Mouse (Mus musculus) urinary bladder, adult 2 months (tissue): Measurements from ENCODE around the gene Palm2. TPM values are rescaled to one million over a fixed set of nuclear protein-coding genes. Genes with fewer than 3 reads are reported as not detected.

Experiments
- DNase-seq: peaks from one replicate; pipeline ENCODE4 v3.0.0; 2022; ENCODE audit warnings: low spot score
- polyA plus RNA-seq: library from polyadenylated mRNA; depleted of rRNA; stranded (reverse); fragments of >200 nt; gene quantifications from 2 replicates; pipeline ENCODE4 v1.2.3, GENCODE M21; 2012

Gene Palm2
- polyA plus RNA-seq, 1 experiment: 0.99 TPM

DNA sequence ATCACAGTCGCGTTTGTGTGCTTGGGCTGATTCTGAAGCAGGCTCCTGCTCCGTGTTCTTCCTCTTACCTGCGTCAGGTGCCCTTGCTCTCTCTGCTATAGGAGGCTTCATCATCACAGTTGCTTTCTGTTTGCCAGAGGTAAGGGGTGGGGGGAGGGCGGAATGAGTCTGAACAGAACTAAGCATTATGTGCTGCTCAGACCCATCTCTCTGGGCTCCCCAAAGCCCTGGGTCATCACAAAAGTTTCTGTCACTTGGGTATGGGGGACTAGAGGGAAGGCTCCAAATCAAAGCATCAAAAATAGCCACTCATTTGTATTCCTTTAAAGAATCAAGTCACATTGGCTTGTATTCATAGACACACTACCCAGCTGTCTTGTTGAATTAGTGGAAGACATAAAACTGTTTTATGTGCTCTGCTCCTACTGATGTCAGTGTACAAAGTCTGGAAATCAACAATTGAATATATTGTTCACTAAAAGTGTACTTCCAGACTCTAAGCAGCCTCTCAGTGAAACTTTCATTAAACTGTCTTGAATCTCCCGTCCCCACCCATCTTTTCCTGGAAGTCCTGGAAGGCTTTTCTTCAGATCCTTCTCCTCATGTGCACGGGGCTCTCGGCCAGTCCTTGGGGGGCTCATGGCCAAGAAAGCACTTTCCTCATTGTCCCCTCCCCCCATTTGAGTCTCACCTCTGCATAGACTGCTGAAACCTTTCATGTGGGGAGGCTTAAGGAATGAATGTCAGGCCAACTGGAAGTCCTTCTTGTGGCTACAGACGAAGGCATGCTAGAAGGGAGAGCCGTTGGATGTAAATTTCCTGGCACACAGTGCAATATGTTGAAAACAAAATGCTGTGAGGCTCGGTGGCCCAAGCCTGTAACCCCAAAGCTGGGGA is 269.8 kb downstream of the Palm2 start:
- DNase-seq: no peak

DNA sequence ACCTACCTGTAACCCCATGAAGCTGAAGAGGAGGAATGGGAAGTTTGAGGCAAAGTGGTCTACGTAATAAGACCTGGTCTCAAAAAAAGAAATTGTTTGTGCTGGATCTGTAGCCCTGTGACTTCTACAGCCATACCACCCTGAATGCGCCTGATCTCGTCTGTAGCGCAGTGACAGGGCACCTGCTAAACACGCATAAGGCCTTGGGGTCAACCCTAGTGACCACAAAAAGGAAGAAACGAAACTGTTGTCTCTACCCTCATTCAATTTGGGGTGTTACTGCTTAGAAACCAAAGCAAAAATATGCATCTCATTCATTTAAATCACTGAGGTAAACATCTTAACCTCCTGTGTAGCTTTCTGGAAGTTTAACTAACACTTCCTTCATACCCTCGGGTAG is 270.5 kb downstream of the Palm2 start:
- no peak for DNase-seq

DNA sequence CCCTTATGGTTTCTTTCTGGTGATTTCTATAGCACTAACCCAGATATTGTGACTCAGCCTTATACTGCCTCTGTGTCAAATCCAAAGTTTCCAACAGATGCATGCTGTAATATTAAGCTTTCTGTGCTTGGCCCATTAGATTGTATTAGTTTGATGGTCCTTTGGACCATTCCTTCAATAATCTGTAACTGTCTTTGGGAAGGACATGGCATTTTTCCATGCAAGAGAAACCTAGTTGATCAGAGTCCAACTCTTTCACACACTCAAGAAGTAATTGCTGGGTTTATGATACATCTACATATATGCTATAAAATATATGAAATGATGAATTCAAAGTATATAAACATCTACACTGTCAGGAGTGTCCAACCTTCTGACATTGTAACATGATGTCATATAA is 281.8 kb downstream of the Palm2 start:
- DNase-seq: no peak

DNA sequence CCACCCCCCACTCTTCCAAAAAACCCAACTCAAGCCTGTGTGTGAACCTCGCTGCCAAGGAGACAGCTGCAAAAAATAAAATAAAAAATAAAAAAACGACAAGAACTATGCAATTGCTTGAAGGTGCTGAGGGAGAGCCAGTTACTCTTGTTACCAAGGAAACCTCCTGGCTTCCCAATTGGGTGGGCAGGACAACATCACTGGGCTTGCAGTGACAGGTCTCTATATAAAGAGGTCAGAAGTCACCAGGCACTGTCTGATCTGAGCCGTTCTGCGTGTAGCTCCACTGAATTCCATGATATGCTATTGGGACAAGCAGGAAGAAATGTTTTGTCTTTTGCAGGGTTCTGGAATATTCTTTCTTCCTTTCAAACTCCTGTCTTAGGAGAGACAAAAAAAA is 282.7 kb downstream of the Palm2 start:
- DNase-seq: no peak

DNA sequence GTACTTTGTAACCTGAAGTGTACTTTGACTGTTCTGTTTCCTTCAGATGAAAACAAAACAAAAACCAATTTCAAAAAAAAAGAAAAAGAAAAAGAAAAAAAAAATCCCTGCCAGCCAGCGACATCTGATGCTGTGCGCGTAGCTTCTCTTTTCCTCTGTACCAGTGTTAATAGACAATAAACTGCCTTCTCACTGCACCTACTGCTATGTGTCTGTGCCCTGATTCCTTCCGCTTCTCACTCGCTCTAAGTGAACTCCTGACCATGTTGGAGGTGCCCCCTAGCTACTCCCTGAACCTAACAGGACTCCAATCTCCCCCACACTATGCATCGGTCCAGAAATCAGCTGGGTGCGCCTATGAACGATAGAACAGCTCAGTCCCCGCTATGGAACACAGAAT is 283.3 kb downstream of the Palm2 start, which contains the start of gene Akap2:
Akap2 (plus strand) TSS at position 304 of the 400 bp plus-strand sequence.
- no peak for DNase-seq

DNA sequence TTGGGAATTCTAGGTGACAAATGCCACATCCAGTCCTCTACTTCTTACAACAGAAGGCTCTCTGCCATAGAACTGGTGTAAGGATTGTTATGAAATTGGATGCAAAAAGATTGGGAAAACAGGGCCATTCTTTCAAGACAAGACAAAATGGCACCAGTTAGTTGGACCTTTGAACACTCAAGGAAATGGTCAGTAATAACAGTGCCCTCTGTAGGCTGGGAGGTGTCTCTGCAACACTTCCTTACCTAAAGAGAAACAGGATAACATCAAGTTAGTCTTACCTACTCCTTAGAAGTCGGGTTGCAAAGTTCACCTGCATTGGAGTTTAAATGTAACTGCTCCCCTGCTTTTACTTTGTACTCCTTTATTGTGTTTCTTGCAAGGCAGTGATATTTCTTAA is 285.3 kb downstream of the Palm2 start:
- no peak for DNase-seq

DNA sequence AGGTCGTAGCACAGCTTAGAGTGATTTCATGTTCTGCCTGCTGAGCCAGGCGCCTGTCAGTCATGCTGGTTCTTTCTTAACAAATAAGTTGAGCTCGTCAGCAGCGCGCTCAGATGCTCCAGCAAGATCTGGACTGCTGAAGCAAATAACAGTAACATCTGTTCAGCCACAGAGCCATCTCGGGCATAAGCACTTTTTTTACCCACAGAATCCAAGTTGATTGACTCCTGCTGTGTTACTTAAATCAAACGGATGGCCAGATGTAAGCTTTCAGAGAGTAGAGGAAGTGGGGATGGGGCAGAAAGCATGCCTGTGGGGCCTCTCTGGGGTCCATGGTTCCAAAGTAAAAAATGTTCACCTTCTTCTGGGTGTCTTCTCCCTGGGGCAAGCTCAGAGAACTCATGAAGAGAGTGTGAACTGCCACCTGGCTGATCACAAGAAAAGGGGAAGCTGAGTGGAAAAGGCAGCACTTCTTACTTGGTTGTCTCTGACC is 286.9 kb downstream of the Palm2 start:
- DNase-seq: no peak

DNA sequence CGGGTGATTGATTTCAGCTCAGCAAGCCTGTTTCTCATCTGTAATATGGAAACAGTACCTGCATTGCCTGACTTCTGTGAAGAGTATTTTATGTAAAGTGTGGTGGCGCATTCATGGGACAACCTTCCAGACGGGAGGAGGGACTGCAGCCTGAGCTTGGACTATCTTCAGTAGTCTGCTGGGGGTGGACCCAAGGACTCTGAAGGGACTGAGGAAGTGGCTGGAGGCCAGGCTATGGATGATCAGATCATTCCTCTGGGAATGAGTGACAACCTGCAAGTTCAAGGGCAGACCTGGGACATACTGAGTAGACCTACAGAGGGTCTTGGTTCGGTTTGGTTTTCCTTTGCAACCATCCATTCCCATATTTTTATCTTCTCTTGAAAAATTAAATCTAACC is 288.2 kb downstream of the Palm2 start:
- DNase-seq: no peak

DNA sequence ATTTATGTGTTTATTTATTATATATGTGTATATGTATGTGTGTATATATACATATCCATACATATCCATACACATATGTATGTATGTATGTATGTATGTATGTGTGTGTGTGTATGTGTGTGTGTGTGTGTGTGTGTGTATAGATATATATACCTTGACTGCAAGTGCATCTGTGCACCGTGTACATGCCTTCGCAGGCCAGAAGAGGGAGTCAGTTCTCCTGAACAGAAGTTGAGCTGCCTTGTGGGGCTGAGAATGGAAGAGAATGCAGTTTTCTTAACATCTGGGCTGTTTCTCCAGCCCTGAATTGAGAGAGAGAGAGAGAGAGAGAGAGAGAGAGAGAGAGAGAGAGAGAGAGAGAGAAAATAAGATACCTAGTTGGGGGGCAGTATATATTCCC is 289.6 kb downstream of the Palm2 start:
- no peak for DNase-seq

DNA sequence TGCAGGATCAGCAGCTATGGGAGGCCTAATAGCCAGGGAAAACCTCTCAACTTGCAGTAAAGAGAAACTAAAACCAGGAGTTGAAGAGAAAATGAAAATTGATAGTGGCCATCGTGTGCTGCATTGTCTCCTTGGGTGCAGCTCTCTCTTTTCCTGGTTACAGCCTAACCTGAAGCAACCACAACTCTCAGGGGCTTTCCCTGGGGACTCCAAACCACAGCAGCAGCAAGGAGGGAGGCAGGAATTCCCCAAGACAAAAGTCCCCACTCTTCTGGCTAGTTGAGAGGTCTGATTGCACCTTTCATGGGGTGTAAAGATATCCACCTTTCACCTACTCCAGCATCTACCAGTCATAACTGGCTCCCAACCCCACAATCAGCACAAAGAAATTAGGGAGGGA is 291.5 kb downstream of the Palm2 start:
- no peak for DNase-seq

DNA sequence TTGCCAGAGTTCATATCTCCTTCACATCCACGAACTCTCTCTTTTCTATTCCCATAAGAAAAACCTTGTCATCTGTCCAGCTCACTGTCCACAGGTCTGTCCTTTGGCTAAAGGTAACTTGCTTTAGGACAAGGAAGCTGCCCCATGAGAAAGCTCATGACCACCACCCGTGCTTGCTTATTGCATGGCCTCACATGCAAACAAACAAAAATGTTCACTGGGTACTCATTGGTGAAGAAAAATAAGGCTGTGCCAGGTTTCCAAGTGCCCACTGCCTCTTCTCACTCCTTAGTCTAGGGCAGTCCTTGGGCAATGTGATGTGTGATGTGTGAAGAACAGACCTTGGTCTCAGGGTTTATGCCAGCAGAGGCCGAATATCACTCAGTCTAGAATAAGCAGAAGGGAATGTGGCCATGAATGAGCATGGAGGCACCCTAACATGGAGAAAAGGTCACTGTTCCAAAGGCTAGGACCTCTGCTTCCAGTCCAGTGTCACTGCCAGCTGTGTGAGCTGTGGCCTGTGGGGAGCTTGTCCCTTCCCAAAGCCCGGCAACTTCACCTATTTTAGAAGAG is 294.6 kb downstream of the Palm2 start:
- DNase-seq: no peak

DNA sequence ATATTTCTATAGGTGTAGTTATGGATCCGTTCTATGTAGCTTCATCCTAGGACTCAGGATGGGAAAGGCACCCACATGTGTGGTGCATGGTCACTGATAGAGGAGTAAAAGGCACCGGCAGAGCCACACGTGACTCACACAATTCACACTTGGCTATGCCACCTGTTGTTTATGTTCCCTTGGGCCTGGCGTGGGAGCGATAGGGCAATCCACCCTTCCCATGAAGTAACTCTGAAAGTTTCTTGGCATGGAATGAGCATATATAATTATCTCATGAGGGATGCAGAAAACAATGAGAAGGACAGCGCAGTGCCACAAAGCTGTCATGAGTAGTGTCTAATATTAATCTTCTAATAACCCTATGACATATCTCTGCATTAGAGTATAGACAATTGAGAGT is 296.0 kb downstream of the Palm2 start:
- DNase-seq: no peak

DNA sequence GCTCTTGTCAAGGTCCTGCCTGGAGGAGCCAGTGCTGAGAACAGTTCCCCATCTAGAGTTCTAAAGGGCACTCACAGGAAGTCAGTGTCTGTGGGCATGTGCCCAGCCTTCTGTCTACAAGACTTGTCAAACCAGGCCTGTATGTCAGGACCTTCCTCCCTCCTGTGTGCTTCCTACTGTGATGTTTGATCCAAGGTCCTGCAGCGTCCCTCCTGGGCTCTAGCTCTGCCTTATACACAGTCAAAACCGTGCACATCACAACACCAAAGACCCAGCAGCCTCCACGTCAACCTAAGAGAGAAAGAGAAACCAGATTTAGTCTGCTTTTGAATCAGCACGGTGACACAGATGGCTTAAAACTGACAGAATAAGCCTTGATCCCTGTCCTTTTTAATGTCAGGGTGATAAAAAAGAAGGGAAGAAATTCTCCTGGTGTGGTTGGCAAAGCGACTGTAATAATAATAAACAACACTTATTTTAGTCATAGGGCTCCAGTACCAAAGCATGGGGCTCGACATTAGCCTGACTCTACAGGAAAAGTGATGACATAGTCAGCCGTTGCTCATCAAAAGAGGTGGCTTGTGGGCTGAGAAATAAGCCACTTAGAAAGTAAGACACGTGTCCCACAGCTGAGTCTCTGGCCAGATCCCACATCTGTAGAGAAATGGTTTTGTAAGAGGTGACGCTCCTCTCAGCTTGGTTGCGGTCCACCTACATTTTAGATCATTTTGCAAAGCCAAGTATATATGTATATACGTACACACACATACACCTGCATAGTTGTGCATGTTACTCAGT is 297.0 kb downstream of the Palm2 start:
- no peak for DNase-seq

DNA sequence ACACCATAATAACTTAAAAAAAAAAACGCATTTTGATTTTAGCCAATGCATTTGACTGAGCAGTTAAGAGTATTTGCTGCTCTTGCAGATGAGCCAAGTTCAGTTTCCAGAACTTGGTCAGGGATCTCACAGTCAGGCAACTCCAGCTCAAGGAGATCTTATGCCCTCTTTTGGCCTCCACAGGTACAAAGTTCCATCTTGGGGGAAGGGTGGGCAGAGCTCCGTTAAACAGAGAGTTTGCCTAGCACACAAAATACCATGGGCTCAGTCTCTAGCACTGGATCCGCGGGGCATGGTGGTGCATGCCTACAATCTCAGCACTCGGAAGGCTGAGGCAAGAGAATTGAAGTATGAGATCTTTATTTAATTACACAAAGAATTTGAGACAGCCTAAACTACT is 298.3 kb downstream of the Palm2 start:
- no peak for DNase-seq

DNA sequence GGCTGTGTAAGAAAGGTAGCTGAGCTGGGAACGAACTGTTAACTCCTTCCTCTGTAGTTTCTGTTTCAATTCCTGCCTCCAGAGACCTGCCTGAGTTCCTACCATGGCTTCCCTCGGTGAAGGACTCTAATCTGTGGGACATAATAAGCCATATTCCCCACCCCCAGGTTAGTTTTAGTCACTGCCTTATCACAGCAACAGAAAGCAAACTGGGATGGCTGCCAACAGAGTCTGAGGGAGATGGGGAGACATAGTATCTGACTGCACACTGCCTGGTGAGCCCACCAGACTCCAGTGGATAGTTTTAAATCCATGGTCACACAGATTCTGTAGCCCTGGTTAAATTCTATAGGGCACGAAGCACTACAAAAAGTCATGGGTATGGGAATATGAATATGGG is 299.4 kb downstream of the Palm2 start:
- no peak for DNase-seq

DNA sequence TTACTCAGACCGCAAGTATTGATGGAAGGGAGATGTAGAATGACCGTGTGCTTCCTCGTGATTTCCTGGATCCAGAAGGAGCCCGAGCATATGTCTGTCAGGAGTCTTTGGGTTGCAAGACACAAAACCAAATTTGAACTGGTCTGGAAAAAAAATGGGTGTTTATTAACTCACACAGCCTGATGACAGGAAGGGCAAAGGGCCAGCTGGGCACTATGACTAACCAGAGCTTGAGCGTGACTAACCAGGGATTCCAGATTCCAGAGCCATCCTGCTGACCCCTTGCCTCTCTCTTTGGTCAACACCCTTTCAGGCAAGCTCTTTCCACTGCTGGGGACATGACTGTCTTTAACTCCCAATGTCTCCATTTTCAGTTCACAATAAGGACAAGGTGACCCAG is 301.4 kb downstream of the Palm2 start:
- DNase-seq: no peak

DNA sequence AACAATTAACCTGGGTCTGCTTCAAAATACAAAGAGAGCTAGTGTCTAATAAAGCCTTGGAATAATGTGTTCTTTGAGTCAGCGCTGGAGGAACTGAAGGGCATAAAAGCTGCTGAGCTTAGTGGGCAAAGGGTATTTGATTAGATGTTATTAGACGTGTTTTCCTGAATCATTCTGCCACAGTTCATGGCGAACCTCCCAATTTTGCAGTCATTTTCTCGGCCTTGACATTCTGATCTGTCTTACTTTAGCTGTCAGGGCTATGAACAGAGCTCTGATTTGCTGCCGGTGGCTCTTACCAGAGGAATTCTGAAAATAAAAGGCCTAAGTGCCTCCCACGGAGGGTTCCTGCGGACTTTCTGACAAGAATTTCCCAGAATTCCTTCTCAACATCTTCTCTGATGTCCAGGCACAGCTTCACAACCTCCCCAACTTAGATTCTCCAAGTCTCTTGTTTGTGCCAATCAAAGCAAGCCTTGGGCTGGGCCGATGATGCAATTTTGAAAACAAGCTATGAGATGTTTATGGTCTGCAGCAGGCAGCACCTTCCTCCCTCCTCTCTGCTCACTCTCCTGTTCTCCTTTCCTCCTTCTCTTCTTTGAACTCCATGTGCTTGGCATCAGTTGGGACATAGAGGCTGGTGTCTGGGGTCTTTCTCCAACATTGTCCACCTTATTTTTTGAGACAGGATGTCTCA is 305.0 kb downstream of the Palm2 start:
- DNase-seq: no peak

DNA sequence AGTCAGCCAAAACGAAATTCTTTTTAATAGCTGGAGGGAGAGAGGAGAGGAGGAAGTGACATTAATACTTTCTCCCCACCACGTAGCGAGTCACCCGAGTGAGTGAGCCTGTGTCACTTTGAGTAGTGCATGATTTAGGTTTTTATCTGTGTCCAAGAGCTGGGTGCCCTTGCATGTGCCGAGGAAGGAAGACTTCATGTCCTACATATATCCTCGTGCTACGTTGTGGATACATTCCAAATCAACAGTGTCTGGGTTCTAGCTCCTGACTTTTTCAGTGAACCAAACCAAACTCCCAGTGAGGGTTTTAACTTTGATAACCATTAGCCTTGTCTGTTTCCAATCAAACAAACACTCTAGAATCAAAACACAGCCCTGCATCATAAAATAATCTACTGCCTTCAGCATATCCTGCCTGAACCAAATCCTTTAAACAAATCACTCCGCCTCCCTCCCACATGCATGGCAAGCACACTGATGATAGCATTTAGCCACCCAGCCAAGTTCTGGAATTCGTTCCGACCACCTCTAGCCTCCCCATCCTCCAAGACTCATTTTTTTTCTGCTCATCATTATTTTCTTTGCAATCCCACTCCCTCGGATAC is 309.4 kb downstream of the Palm2 start:
- no peak for DNase-seq

DNA sequence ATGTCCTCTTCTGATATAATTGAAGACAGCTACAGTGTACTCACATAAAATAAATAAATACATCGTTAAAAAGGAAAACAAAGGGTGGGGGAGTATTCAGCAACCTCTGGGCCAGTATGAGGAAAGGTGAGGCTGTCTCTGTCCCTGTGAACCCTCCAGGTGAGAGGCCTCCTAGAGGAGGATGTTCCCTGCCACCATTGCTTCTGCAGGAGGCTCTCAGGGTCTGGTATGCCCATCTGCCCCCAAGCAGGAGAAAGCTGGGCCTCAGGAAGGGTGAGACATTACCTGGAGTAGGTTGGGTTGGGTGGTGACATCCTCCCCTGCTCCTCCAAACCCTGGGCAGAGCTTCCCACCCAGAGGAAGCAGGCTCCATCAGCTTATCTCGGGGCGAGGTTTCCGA is 316.6 kb downstream of the Palm2 start:
- no peak for DNase-seq

DNA sequence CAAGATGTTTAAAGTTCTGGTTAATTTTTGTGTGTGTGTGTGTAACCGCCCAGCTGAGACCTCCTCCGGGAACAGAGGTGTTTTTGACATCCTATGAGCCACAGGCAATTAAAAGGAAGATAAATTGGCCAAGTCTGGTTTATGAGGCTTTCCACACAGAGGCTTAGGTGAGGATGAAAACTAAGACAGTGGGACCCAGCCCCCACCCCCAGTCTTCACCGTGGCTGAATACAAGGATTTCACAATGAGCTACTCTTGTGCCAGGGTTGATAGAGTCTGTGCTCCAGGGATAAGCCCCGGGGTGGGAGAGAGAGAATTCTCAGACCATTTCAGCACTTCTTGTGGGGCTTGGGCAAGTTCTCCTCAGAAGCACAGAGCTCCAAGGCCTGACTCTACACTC is 317.0 kb downstream of the Palm2 start:
- DNase-seq: no peak

DNA sequence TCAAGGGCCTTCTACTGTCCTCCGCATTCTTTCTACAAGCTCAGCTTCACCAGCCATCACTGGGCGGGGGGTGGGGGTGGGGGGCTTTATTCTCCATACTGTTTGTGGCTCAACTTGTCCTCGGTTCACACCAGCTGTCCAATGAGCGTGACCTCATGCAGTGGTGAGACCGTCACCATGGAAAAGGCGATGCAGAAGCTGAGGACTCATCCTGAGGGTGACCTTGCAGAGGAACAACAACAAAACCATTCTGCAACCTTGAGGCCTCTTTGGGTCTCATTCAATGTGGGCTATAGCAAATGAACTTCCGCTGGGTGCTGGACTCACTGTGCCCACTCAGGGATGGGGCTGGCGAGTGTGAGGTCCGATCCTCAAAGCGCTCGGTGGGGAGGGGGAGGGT is 317.5 kb downstream of the Palm2 start:
- DNase-seq: no peak

DNA sequence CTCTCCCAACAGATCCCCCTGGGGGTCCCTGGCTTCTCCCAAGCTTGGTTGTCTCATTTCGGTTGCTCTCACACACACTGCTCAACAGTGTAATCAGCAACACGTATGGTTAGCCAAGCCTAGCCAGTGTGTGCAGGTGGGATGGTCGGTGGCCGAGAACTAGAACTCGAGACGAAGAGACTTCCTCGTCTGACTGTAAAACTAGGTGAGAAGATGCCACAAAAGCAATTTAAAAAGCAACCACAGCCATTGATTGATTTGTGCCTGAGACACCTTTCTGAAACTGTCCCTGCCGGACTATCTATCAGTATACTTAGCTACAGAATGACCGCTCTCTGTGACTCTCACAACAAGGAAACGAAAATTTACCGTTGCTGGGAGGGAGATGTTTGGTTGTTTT is 321.0 kb downstream of the Palm2 start:
- no peak for DNase-seq
